Mouse (Mus musculus): ENCODE results near the gene Bend7. TPM values are rescaled to one million over a fixed set of nuclear protein-coding genes. Genes with fewer than 3 reads are reported as not detected.

Bend7 gene
- polyA plus RNA-seq, 1 experiment from 2014 or later: 8.7 TPM

GRCm38 (mm10) chr2:4832166-4832565 is 114.5 kb downstream of the Bend7 start:
- Histone ChIP-seq H3K9me3 (replicated peaks; ENCODE audit: low read length) (no peaks in the 10 kb centered on the region), H3K27me3 (ENCODE audit: insufficient read depth, low read length) (no peaks in the 10 kb centered on the region), H3K9ac (ENCODE audit: low read depth, low read length) (no peak overlapping the region), H3K4me2 (ENCODE audit: low read length) (no peak overlapping the region), H3K27ac (no peak overlapping the region), H3K4me3 (replicated peaks; ENCODE audit: low read depth, low read length) (no peak overlapping the region), H3K36me3 (ENCODE audit: insufficient read depth, low read length) (no peaks in the 10 kb centered on the region), H3K4me1 (replicated peaks; ENCODE audit: insufficient read depth, low read length) (no peaks in the 10 kb centered on the region)
- ATAC-seq (replicated peaks; ENCODE audit: low FRiP score, low read depth) (no peak), DNase-seq (ENCODE audit: low spot score) (no peak)
- 69% methylated on average over 4 of the region's 4 CpGs for WGBS
- TF ChIP-seq CTCF (IDR thresholded peaks at IDR 0.05; ENCODE audit: low read depth): no peak

DNA sequence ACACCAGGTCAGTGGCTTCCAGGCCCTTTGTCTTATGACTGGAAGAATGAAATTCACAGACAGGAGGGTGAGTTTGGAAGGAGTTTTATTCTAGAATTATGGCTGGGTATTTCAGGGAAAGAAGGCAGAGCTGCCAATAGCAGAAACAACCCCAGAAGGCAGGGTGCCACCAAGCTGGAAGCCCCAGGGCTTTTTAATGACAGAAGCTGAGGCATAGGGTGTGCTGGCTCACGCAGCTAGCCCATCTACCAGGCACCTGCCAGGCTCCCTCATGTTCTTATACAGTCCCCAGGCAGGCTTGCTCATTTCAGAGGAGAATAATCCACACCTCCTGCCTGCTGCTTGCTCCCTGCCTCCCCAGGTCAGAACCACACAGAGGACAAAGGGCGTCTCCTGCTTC is 131.8 kb downstream of the Bend7 start:
- WGBS: 74% methylated on average over 2 of the region's 2 CpGs
- no peak overlapping the region for H3K27ac ChIP-seq
- no peak overlapping the region for H3K4me2 ChIP-seq (ENCODE audit: low read length)
- no peaks in the 10 kb centered on the region for H3K27me3 ChIP-seq (ENCODE audit: insufficient read depth, low read length)
- H3K4me1 ChIP-seq (replicated peaks; ENCODE audit: insufficient read depth, low read length): no peaks in the 10 kb centered on the region
- no peaks in the 10 kb centered on the region for H3K9me3 ChIP-seq (replicated peaks; ENCODE audit: low read length)
- H3K9ac ChIP-seq (ENCODE audit: low read depth, low read length): no peak overlapping the region
- no peak overlapping the region for H3K4me3 ChIP-seq (replicated peaks; ENCODE audit: low read depth, low read length)
- ATAC-seq (replicated peaks; ENCODE audit: low FRiP score, low read depth) (no peak), DNase-seq (ENCODE audit: low spot score) (no peak)
- TF ChIP-seq CTCF (IDR thresholded peaks at IDR 0.05; ENCODE audit: low read depth): no peak
- no peaks in the 10 kb centered on the region for H3K36me3 ChIP-seq (ENCODE audit: insufficient read depth, low read length)

Other genes starting within 250 kb of the Bend7 start
- 24.3 and 28.2 TPM in 2 replicates for gene Prpf18, start 65.7 kb upstream of the Bend7 start, polyA plus RNA-seq (2015; fragmentation: Nextera tagmentation; extraction: Ambion mirVana)
- 54.6 and 59.8 TPM in 2 replicates for gene Sephs1, start 163.7 kb downstream of the Bend7 start, polyA plus RNA-seq (2015; fragmentation: Nextera tagmentation; extraction: Ambion mirVana)
- 159 and 164 TPM in 2 replicates for gene Phyh, start 201.2 kb downstream of the Bend7 start, polyA plus RNA-seq (2015; fragmentation: Nextera tagmentation; extraction: Ambion mirVana)

Measured in kidney, postnatal 0 days (tissue).